Mouse (Mus musculus) spleen, postnatal 14 days (tissue): ENCODE measurements around the gene Tacr2.

ENCODE experiments used
- DNase-seq, 2 experiments: peaks; one replicate each; pipeline ENCODE4 v3.0.0; 2021 to 2022; ENCODE audit warnings: low spot score in 2 of 2

The Tacr2 gene

DNA sequence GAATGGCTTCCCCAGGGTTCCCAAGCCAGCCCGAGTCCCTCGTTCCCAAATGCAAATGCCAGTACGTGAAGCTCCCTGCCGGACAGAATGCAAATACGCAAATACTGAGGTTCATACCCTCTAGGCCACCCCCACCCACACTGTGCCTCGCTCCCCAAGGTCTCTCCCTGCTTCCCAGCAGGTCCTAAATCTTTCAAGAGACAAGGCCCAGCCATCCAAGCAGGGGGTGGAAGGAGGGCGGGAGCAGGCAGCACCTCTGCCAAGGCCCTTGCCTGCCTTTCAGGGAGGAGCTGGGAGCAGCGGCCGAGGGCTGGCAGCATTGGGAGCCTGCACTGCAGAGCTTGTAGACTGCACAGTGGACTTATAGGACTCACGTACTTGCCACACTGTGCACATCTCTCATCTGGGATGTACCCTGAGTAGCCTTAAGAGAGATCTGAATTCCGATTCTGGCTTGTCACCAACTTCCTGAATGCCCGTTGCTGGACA, at the start of gene Tacr2:
TSS of gene Tacr2 (plus strand) at position 439 of the 489 bp plus-strand sequence.
- DNase-seq: no peak

DNA sequence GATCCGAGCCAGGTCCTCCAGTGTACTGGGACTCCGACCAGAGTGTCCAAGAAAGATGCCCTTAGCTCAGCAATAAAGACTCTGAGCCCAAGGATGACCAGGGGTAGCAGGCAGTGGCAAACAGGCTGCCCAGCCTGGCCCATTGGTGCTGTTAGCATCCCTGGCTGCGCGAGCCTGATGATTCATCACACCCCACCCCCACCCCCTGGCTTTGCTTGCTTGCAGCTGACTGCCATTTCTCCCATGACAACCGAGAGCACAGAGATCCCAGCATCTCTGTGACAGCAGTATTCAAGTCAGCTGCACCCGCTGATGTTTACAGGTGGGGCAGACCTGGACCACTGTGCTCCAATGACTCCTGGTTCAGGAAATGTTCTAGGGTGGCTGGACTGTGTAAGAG, 49.7 kb upstream of the Tacr2 start:
- DNase-seq: no peak

DNA sequence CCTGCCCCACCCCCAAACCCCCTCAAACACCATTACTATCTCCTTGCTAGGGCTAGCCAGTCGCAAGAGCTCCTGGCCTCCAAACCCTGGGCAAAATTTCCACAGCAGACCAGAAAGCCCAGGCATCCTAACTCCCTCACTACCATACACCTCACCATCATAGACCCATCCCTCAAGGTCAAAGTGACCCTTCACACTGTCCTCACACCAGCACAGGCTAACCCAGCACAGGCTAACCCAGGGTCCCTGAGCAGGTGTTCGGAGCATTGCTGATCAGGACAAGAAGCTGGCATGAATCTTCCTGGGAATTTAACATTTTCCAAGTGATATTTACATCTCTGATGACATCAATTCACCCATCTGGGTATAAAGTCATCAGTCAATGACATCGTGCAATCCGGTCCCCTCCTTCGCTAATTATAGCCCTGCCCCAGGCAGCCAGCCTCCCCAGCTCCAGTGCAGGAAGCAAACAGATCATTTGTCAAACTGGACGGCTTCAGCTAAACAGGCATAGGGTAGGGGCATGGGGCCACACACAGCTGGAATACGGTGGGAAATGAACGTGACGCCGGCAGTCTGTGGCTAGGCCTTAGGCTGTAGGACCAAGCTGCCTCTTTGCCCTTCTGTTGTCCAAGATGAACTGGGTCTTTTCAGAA, 43.9 kb upstream of the Tacr2 start:
- DNase-seq: no peak

DNA sequence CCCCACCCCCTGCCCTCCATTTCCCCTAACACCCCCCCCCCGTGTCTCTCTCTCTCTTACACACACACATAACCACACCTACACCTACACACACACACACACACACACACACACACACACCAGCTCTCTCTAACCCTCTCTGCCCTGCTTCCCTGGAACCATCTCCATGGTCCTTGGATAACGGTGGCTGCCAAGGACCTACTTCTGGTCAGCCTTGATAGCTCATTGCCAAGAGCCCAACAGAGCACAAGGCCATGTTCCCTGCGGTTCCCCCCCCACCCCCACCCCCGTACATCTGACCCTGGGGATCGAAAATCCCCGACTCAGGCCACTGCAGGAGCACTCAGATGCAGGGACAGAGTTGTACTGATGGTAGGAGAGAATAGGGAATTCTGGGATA, 40.9 kb upstream of the Tacr2 start:
- DNase-seq: no peak

DNA sequence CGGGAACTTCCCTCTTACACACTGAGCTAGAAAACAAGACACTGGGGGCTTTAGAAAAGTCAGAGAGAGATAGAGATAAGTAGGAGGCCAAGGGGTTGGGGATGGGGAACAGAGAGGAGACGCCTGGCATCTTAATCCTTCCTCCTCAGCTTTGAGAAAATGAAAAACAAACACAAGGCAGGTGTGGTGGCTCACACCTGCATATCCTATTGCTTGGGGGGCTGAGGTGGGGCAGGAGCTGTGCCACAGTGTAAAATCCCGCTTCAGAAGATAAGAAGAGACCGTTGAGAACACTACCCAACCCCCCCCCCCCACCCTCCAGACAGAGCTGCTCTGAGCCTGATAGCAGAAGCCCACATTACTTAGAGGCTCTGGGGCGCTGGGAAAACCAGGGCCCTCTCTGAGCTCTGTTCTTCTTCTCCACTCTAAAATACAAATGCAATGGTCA, 37.0 kb upstream of the Tacr2 start:
- DNase-seq: no peak

DNA sequence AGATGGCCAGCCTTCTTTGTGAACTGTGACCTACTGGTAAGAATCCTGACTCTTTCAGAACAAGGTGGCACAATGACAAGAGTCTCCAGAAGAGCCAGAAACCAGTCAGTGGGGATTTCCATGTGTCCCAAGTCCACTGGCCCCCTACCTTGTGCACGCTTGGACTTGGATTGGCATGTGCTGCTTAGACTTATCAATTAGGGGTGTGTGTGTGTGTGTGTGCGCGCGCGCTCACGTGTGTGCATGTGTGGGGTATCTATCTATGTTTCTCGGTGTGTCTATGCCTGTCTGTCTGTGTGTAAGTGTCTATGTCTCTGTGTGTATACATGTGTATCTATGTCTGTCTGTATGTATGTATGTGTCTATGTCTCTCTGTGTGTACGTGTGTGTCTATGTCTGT, 36.6 kb upstream of the Tacr2 start:
- DNase-seq: no peak

- no peak for DNase-seq
Measured at GRCm38 (mm10) chr10:62216595-62216994, 35.6 kb upstream of the Tacr2 start.

DNA sequence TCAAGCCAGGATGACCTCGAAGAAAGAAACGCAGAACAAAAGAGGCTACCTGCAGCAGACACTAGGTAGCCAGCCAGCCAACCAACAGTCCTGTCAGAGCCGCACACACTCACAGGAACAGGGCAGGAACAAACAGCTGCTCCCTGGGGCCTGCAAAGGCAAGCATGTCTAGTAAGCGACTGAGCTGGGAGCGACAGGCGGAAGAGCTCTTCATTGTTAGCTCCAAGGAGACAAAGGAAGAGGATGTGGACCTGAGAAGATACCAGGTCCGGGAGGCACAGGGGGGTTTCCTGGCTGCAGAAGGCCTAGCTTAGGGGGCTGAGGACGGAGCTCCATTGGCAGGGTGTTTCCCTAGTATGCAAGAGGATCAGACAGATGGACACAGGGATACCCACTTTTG, 35.0 kb upstream of the Tacr2 start:
- DNase-seq: no peak

DNA sequence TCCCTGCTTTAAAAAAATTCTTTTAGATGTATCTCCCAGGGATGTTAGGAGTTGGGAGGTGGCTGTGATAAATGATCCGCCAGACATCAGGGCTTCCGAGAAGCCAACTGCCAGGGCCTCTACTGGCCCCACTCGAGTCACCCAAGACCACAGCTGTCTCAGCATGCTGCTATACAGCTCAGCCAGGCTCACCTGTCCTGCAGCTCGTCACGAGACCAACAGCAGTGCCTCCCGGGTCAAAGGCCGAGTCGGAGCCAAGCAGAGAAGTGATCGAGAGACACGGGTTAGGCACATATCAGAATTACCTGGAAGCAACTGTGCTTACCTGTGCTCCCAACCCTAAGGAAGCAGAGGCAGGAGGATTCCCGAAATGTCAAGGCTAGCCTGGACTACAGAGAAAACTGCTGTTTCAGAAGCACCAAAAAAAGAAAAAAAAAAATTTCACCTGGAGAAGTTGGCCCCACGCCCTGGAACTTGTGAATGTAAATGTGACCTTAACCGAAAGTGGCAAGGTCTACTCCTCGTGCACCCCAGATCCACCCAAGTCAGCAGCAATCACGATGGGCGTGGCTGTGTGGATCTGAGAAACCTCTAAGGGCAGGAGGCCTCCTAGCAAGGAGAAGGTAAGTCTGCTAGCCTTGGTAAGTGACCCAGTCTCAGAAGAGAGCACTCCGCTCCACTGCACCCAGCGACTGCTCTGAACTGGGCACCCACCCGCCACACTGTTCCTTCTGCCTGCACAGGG, 34.0 kb upstream of the Tacr2 start:
- DNase-seq: no peak

GRCm38 (mm10) chr10:62218789-62219172, 33.5 kb upstream of the Tacr2 start:
- no peak for DNase-seq

DNA sequence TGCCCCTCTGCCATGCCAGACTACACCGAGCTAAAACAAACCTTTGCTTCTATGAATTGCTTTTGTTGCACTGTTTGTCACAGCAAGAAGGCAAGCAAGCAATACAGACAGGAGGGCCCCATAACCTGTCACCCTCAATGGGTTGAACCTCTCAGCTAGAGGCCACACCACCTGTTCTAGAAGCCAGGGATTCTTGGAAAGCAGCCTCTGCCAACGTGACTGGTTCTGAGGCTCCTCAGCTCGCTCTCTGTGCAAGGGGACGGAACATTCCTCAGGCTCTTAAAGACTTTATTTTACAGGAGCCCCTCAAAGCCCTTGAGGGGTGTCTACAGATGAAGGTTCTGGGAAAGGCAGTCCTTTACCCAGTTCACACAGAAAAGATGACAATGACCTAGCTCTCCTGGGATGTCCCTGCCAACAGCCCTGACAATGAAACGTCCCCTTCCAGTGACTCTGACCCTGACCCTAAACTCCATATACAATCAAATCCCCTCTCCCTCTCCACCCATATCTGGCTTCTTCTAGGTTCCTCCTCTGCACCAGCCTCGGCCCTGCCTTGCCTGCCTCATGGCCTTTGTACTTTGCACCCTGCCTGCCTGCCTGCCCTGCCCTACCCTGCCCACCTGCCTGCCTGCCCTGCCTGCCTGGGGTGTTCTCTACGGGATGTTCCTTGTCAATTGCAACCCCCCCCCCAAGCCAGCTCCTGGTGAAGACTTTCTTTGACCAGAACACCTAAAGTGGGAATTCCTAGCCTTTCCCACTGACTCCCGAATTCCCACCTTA, 31.3 kb upstream of the Tacr2 start:
- no peak for DNase-seq

GRCm38 (mm10) chr10:62221647-62222046, 30.6 kb upstream of the Tacr2 start:
- no peak for DNase-seq

DNA sequence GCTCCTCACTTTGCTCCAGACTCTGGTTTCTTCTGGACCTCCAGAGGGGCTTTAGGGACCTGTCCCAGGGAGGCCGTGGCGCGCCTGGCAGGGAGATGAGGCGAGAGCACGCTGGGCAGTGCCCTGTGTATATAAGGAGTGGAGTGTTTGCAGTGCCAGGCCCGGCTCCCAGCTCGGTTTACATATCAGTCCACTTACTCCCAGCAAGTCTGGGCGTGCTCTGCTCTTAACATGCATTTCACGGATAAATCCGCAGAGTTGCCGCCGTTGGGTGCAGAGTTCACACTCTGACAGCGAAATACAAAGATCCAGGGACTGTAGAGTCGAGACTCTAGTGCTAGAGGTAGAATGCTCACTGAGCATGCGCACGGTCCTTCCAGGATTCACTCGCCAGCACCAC, 29.5 kb upstream of the Tacr2 start:
- DNase-seq: no peak

DNA sequence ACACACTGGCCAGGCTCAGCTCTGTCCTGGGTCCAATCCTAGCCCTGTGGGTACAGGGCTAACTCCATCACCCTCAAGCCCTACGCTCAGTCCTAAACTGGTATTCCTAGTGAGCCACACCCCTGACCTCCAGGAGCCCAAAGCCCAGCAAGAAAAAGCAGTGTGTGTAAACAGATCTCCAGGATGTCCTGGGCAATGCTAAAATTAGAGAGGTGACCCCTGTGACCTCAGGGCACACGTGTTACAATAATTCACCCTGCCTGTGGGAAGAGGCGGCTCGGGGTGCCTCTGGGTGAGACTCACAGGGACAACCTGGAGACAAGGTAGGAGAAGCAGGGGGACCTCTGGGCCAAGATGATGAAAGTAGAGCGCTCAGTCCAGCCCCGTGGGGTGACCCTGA, 28.0 kb upstream of the Tacr2 start:
- DNase-seq: no peak

DNA sequence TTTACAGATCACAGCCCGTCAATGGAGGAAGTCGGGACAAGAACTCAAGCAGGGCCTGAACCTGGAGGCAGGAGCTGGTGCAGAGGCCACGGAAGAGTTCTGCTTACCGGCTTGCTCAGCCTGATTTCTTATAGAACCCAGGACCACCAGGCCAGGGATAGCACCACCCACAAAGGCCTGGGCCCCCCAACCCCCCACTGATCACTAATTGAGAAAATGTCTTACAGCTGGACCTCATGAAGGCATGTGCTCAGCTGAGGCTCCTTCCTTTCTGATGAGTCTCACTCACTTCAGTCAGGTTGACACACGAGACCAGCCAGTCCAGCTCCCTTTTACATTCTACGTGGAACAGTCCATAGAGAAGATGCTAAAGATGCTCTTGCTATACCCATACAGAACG, 26.4 kb upstream of the Tacr2 start:
- no peak for DNase-seq

GRCm38 (mm10) chr10:62228126-62228525, 24.1 kb upstream of the Tacr2 start:
- no peak for DNase-seq

DNA sequence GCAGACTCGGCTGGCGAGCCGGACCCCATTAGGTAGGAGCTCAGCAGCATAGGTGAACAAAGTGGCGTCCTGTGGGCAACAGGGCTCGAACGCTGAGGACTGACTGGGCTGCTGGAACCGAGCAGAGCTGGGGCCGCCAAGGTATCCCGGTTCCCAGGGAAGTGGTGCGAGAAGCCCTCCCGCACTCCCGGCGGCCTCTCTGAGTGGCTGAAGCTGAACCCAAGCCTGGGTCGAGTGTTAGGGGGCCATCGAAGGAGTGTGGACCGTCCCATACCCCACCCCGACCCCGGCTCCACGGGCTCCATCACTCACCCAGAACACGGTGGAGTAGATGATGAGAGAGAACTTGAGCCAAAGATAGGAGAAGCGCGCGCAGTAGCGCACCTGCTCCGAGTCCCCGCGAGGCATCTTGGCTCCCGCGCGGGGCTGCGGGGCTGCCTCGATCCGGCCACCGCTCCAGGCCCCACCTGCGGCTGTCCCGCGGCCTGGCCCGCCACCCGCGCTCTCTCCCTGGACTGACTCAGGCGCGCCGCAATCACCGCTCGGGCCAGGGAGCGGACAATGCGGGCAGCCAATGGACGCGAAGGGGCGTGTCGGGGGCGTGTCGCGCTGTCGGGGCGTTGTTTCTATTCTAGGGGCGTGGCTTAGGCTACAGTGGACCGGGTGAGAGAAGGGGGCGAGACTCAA, 21.4 kb upstream of the Tacr2 start, which contains the start of gene Tspan15:
TSS of gene Tspan15 (minus strand) at position 544 of the 687 bp plus-strand sequence.
- peak; percentile 74 to 78 for DNase-seq

DNA sequence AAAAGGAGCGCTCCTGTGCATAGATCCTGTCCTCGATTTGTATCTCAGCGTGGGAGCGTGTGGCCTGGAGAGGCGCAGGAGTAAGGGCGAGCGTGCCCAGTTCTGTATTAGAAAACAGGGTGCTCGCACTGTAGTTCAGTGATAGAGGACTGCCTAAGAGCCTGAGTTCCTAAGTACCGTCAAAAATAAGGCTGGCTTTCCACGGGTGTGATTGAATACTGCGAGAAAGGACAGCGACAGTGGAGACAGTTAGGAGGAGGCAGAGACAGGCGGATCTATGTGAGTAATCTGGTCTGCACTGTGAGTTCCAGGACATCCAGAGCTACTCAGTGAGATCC, 20.9 kb upstream of the Tacr2 start:
- DNase-seq: no peak

GRCm38 (mm10) chr10:62231811-62232210, 20.4 kb upstream of the Tacr2 start:
- DNase-seq: no peak

GRCm38 (mm10) chr10:62236165-62236564, 16.1 kb upstream of the Tacr2 start:
- DNase-seq: no peak

- DNase-seq: no peak
Measured at GRCm38 (mm10) chr10:62237205-62237604, 15.0 kb upstream of the Tacr2 start.

GRCm38 (mm10) chr10:62238688-62239087, 13.6 kb upstream of the Tacr2 start:
- no peak for DNase-seq
